Mouse (Mus musculus): ENCODE data around the gene Tssk2.

DNA sequence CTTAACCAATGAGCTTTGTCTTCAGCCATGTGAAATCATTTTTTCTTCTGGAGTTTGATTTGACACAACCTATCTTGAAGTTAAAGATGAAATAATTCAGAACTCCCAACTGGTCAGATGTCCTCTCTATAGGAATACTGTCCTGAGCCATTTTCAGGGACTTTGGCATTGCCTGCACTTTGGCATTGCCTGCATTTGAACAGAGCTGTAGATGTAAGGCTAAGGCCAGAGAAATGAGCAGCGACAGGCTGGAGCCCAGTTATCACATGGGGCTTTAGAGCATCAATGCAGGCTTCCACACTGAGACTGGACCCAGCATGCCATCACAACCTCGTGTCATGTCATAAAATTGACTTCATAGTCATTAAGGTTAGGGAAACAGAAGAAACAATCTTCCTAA, 45.2 kb upstream of the Tssk2 start:
- no peak for TF ChIP-seq GATA1 (IDR thresholded peaks at IDR 0.05; ENCODE audit: borderline replicate concordance, low read length)
- TF ChIP-seq FLI1 (IDR thresholded peaks at IDR 0.05; ENCODE audit: low read length): no peak
